Mouse (Mus musculus): ENCODE results near the gene Tada2a. TPM values are rescaled to one million over a fixed set of nuclear protein-coding genes. Genes with fewer than 3 reads are reported as not detected.

Gene Tada2a
- polyA plus RNA-seq, 1 experiment from 2014 or later = 29.1 TPM

DNA sequence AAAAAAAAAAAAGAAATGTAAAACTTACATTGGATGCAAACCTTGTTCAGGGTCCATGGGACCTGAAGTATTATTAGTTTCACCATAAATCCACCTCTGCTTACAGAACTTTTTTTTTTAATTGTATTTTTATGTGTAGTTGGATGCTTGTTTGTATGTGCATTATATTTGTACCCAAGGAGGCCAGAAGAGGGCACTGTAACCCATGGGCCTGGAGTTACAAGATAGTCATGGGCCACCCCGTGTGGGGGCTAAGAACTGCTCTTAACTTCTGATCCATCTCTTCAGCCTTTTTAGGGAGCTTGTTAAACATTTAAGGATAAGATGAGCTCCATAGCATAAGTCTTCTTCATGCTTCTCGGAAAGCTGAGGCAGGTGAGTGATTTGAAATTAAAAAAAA lies 21.5 kb upstream of the Tada2a start:
- Histone ChIP-seq H3K9me3 (ENCODE audit: control insufficient read depth, low read length) (no peaks in the 10 kb centered on the region), H3K27ac (ENCODE audit: low read depth, low read length) (no peak overlapping the region), H3K4me3 (ENCODE audit: low read length) (no peak overlapping the region), H3K4me2 (ENCODE audit: low read length) (no peak overlapping the region), H3K36me3 (ENCODE audit: control insufficient read depth, insufficient read depth, low read length) (no peaks in the 10 kb centered on the region), H3K9ac (ENCODE audit: low read depth, low read length) (no peak overlapping the region), H3K27me3 (replicated peaks; ENCODE audit: control insufficient read depth, insufficient read depth, low read length) (no peaks in the 10 kb centered on the region), H3K4me1 (ENCODE audit: control insufficient read depth, insufficient read depth, low read depth, low read length) (no peaks in the 10 kb centered on the region)
- no peak for ATAC-seq
- 71% methylated on average over 2 of the region's 2 CpGs for WGBS

DNA sequence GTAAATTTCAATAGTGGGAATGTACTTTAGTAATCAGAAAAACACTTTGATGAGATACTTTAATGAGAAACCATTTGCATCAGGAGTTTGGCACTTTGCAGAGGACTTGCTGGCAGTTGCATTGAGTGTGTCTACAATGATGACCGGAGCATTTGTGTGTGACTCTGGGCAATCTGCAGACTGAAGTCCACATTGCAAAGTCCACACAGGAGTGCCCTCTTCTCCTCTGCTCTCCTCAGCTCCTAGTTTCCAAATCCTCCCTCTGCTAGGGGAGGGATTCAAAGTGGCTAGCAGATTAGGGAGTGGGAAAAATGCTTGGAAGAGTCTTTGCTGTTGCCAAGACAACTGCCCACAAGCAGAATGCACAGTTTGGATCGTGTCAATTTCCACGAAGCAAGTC lies 16.7 kb upstream of the Tada2a start:
- Histone ChIP-seq H3K4me3 (ENCODE audit: low read length) (no peak overlapping the region), H3K36me3 (ENCODE audit: control insufficient read depth, insufficient read depth, low read length) (no peaks in the 10 kb centered on the region), H3K9ac (ENCODE audit: low read depth, low read length) (no peak overlapping the region), H3K27me3 (replicated peaks; ENCODE audit: control insufficient read depth, insufficient read depth, low read length) (no peaks in the 10 kb centered on the region), H3K4me2 (ENCODE audit: low read length) (peak overlapping the region; percentile 21), H3K4me1 (ENCODE audit: control insufficient read depth, insufficient read depth, low read depth, low read length) (no peaks in the 10 kb centered on the region), H3K27ac (ENCODE audit: low read depth, low read length) (no peak overlapping the region), H3K9me3 (ENCODE audit: control insufficient read depth, low read length) (no peaks in the 10 kb centered on the region)
- no peak for ATAC-seq
- 41% methylated on average over 3 of the region's 3 CpGs for WGBS

DNA sequence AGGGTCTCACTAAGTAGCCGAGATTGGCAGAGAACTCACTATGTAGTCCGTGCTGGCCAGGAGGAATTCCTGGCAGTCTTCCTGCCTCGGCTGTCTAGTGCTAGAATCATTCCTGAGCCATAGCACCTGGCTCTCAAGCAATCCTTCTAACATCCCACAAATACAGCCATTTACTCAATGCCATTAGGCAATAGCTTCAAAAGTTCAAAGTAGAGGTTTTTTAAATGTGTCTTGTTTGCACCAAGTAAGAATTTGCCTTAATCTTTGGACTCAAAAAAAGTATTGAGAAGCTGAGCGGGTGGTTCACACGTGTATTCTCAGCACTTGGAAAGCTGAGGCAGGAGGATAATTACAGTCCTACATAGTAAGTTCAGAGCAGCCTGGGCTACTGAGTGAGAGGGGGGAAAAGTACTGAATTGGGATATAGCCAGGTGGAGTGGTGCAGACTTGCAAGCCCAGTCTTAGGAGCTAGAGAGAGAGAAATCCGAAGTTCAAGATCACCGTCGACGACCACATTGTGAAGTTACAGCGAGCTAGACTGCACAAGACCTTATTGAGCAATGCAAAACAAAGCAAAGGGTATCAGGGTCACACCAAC lies 15.9 kb upstream of the Tada2a start:
- Histone ChIP-seq H3K9me3 (ENCODE audit: control insufficient read depth, low read length) (no peaks in the 10 kb centered on the region), H3K4me1 (ENCODE audit: control insufficient read depth, insufficient read depth, low read depth, low read length) (no peaks in the 10 kb centered on the region), H3K27me3 (replicated peaks; ENCODE audit: control insufficient read depth, insufficient read depth, low read length) (no peaks in the 10 kb centered on the region), H3K36me3 (ENCODE audit: control insufficient read depth, insufficient read depth, low read length) (no peaks in the 10 kb centered on the region), H3K4me3 (ENCODE audit: low read length) (no peak overlapping the region), H3K27ac (ENCODE audit: low read depth, low read length) (no peak overlapping the region), H3K9ac (ENCODE audit: low read depth, low read length) (no peak overlapping the region), H3K4me2 (ENCODE audit: low read length) (no peak overlapping the region)
- no peak for ATAC-seq
- WGBS = 72% methylated on average over 10 of the region's 10 CpGs

DNA sequence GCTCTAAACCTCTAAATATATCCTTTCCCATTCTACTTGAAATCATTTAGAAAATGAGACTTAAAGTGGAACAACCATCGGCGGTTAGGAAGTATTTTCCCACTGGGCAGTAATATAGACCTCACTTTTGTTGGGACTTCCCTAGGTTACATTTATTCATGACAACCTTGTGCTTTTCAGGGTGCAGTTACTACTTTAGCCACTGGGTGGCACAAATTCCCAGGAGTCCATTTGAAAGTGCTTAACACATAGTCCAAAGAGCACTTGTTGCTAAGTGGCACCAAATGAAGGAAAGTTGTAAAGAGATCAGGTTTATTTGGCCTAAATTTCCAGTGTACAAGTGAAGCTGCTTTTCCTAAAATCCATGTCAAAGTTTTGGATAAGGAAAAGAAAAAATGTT lies 12.4 kb upstream of the Tada2a start:
- Histone ChIP-seq H3K27ac (ENCODE audit: low read depth, low read length) (no peak overlapping the region), H3K4me1 (ENCODE audit: control insufficient read depth, insufficient read depth, low read depth, low read length) (no peaks in the 10 kb centered on the region), H3K36me3 (ENCODE audit: control insufficient read depth, insufficient read depth, low read length) (no peaks in the 10 kb centered on the region), H3K4me3 (ENCODE audit: low read length) (no peak overlapping the region), H3K9me3 (ENCODE audit: control insufficient read depth, low read length) (no peaks in the 10 kb centered on the region), H3K9ac (ENCODE audit: low read depth, low read length) (no peak overlapping the region), H3K27me3 (replicated peaks; ENCODE audit: control insufficient read depth, insufficient read depth, low read length) (no peaks in the 10 kb centered on the region), H3K4me2 (ENCODE audit: low read length) (no peak overlapping the region)
- 52% methylated on average over 2 of the region's 2 CpGs for WGBS
- no peak for ATAC-seq

DNA sequence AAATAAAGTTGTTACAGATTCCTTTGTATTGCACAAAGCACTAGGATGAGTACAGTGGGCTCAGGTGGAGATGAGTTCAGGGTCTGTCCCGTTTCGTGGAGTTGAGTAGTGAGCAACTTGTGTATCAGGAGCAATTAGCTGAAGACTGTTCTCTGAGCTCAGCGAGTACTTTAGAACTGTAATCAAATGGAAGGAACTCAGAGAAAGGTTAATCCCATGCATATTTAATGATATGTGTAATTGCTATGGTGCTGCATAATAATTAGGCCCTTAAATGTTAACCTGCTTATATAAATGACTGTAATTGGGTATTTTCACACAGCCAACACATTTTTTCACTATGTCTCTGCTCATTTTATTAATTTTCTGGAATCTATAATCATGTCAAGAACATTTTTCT lies 7.1 kb upstream of the Tada2a start:
- WGBS = 76% methylated on average over 3 of the region's 3 CpGs
- ATAC-seq = no peak

DNA sequence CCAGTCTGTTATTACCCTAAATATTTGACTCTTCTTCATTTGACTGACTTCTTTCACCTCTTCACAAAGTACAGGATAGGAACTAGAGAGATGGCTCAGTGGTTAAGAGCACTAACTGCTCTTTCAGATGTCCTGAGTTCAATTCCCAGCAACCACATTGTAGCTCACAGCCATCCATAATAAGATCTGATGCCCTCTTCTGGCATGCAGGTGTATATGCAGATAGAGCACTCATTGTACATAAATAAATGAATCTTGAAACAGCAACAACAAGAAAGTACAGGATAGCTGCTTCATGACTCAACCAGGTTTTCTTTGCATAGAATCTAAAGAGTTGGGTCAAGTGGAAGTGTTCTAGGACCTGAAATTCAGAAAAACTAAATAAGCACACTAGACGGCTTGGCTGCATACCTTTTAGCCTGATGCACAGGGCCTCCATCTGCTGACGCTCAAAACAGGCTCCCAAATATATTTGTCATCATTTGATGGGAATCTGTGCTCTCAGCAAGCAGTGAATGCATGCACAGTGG lies 5.0 kb upstream of the Tada2a start:
- no peak overlapping the region for H3K9ac ChIP-seq (ENCODE audit: low read depth, low read length)
- H3K36me3 ChIP-seq (ENCODE audit: control insufficient read depth, insufficient read depth, low read length) = no peaks in the 10 kb centered on the region
- H3K4me2 ChIP-seq (ENCODE audit: low read length) = no peak overlapping the region
- WGBS = 89% methylated on average over 2 of the region's 2 CpGs
- no peaks in the 10 kb centered on the region for H3K4me1 ChIP-seq (ENCODE audit: control insufficient read depth, insufficient read depth, low read depth, low read length)
- ATAC-seq = no peak
- no peak overlapping the region for H3K27ac ChIP-seq (ENCODE audit: low read depth, low read length)
- H3K4me3 ChIP-seq (ENCODE audit: low read length) = no peak overlapping the region
- no peaks in the 10 kb centered on the region for H3K9me3 ChIP-seq (ENCODE audit: control insufficient read depth, low read length)
- H3K27me3 ChIP-seq (replicated peaks; ENCODE audit: control insufficient read depth, insufficient read depth, low read length) = no peaks in the 10 kb centered on the region

More for the DNA sequence above, 7.1 kb upstream of the Tada2a start:
- Histone ChIP-seq H3K27me3 (replicated peaks; ENCODE audit: control insufficient read depth, insufficient read depth, low read length) (no peaks in the 10 kb centered on the region), H3K4me2 (ENCODE audit: low read length) (no peak overlapping the region), H3K4me3 (ENCODE audit: low read length) (no peak overlapping the region), H3K9me3 (ENCODE audit: control insufficient read depth, low read length) (no peaks in the 10 kb centered on the region), H3K36me3 (ENCODE audit: control insufficient read depth, insufficient read depth, low read length) (no peaks in the 10 kb centered on the region), H3K27ac (ENCODE audit: low read depth, low read length) (no peak overlapping the region), H3K9ac (ENCODE audit: low read depth, low read length) (no peak overlapping the region), H3K4me1 (ENCODE audit: control insufficient read depth, insufficient read depth, low read depth, low read length) (no peaks in the 10 kb centered on the region)

DNA sequence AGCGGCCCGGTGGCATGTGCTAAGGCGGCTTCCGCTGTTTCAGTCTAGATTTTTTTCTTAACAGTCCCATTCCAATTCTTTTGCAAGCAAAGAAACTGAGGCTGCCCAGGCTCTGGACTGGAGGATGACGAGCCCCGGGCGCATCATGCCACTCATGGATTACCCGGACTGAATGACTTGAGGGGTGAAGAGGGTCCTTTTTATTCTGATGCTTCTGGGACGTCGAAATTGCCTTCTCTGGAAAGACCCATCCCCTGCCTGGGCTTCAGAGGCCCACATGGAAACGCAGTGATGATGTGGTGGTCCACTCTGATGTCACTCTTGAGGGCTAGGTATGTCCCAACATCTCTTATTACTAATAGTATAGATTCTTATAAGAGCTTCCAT lies 392 bp upstream of the Tada2a start:
- Histone ChIP-seq H3K9ac (ENCODE audit: low read depth, low read length) (peak overlapping the region; percentile 86), H3K9me3 (ENCODE audit: control insufficient read depth, low read length) (no peaks in the 10 kb centered on the region), H3K36me3 (ENCODE audit: control insufficient read depth, insufficient read depth, low read length) (peaks cover 10% of the 10 kb centered on the region; the same call in 1 of the 2 replicates), H3K27ac (ENCODE audit: low read depth, low read length) (peak overlapping the region; percentile 84; the same call in 1 of the 2 replicates), H3K4me1 (ENCODE audit: control insufficient read depth, insufficient read depth, low read depth, low read length) (no peaks in the 10 kb centered on the region; the same call in 1 of the 2 replicates), H3K27me3 (replicated peaks; ENCODE audit: control insufficient read depth, insufficient read depth, low read length) (no peaks in the 10 kb centered on the region), H3K4me3 (ENCODE audit: low read length) (peak overlapping the region; percentile 63), H3K4me2 (ENCODE audit: low read length) (peak overlapping the region; percentile 79)
- peak; percentile 65 for ATAC-seq
- WGBS = 2% methylated on average over 11 of the region's 11 CpGs

DNA sequence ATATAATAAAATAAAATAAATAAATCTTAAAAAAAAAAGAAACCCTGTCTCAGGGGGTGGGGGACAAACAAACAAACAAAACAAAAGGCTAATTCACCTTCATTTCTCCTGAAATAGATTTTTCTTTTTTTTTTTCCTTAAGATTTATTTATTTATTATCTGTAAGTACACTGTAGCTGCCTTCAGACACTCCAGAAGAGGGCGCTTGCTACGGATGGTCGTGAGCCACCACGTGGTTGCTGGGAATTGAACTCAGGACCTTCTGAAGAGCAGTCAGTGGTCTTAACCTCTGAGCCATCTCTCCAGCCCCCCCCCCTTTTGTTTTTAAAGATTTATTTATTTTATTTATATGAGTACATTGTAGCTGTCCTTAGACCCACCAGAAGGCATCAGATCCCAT lies 1.4 kb downstream of the Tada2a start:
- Histone ChIP-seq H3K4me1 (ENCODE audit: control insufficient read depth, insufficient read depth, low read depth, low read length) (no peaks in the 10 kb centered on the region; the same call in 1 of the 2 replicates), H3K27me3 (replicated peaks; ENCODE audit: control insufficient read depth, insufficient read depth, low read length) (no peaks in the 10 kb centered on the region), H3K9ac (ENCODE audit: low read depth, low read length) (no peak overlapping the region), H3K27ac (ENCODE audit: low read depth, low read length) (no peak overlapping the region), H3K4me2 (ENCODE audit: low read length) (no peak overlapping the region), H3K4me3 (ENCODE audit: low read length) (no peak overlapping the region), H3K9me3 (ENCODE audit: control insufficient read depth, low read length) (no peaks in the 10 kb centered on the region), H3K36me3 (ENCODE audit: control insufficient read depth, insufficient read depth, low read length) (peaks cover 10% of the 10 kb centered on the region; the same call in 1 of the 2 replicates)
- WGBS = 83% methylated on average over 4 of the region's 4 CpGs
- no peak for ATAC-seq

DNA sequence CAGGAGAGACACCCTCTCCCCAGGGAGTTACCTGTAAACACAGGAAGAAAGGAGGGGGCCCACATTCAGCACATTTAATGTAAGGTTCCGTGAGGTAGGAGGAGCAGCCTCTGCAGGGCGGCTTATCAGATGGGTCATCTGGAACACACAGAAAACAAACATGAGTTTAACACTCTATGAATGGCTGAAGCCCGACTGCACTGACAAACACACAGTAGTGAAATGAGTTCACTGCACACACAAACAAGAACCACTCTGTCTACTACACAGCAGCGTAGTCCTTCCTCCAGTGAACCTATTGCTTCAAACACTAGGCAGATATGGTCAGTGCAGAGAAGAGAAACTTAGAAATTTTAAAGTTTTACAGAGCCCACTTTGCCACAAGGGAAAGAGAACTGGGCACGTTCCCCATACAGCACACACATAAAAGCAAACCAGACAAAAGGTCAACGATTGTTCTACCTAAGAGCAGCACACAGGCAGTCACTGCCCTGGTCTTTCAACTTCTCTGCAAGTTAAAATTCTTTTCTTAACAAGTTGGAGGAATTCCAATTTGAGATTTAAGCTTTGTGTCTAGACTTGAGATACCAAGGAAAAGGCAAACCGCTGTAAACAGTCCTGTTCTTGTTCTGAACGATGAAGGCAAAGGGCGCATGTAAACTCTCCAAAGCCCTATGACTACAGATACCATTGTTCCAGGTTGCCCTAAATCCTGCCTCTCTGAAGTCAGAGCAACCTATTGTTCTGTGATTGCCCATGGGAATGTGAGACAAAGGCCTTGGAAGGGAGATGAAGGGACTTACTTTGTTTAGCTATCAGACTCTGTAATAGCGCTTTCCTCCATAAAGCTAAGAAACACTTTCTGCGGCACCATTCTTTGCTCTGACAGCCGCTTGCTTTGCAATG lies 8.1 kb downstream of the Tada2a start:
- 71% methylated on average over 12 of the region's 12 CpGs for WGBS
- Histone ChIP-seq H3K4me3 (ENCODE audit: low read length) (no peak overlapping the region), H3K9ac (ENCODE audit: low read depth, low read length) (no peak overlapping the region), H3K9me3 (ENCODE audit: control insufficient read depth, low read length) (no peaks in the 10 kb centered on the region), H3K4me2 (ENCODE audit: low read length) (no peak overlapping the region), H3K4me1 (ENCODE audit: control insufficient read depth, insufficient read depth, low read depth, low read length) (no peaks in the 10 kb centered on the region), H3K27ac (ENCODE audit: low read depth, low read length) (no peak overlapping the region), H3K36me3 (ENCODE audit: control insufficient read depth, insufficient read depth, low read length) (peaks cover 21% of the 10 kb centered on the region), H3K27me3 (replicated peaks; ENCODE audit: control insufficient read depth, insufficient read depth, low read length) (no peaks in the 10 kb centered on the region)
- ATAC-seq = no peak
